Mouse (Mus musculus): ENCODE measurements around the gene Cox6b2. TPM values are rescaled to one million over a fixed set of nuclear protein-coding genes. Genes with fewer than 3 reads are reported as not detected.
A peak's percentile ranks its signal among the peaks of the same experiment; 100 is the strongest.

Gene Cox6b2
- polyA plus RNA-seq, 1 experiment from 2014 or later = 84.0 TPM

DNA sequence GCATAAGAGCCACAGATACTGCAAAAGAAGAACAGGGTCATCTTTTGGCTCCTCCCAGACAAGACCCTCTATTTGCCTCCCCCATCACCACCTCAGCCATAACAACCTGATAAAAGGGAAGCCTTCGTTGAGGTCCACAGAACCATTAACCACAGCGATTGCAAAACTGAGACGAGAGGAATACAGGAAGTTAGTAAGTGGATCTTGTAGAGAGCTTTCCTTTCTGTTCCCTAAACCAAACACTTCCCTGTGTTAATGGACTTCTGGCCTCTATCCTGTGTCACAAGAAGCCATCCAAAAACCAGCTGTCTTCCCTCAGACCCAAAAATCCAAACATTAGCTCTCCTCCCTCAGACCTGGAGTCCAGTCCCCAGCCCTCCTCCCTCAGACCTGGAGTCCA, 28.5 kb downstream of the Cox6b2 start:
- peak; percentile 27 for DNase-seq (ENCODE audit: low spot score)

DNA sequence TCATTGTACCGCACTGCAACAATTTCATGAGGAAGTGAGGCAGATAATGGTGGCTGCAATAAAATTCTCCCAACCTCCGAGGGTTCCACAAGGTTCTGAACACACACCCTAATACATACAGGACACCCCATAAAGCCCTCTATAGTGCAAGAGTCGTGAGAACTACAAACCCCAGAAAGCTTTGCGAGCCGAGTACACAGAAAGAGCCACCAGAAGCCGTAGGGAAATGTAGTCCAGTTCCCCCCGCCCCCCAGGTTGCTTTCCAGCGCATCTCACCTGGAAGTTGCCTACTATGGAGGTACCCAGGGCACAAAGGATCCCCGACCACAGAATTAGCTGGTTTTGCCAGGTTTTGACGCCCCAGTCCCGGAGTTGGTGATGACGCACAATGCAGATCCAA, 29.4 kb downstream of the Cox6b2 start:
- no peak overlapping the region for H3K9ac ChIP-seq (ENCODE audit: low read depth, low read length)
- ATAC-seq (replicated peaks; ENCODE audit: low FRiP score, low read depth) (no peak), DNase-seq (ENCODE audit: low spot score) (no peak)
- H3K4me2 ChIP-seq (ENCODE audit: low read length) = peak overlapping the region; percentile 52
- 28% methylated on average over 12 of the region's 12 CpGs for WGBS
- H3K4me3 ChIP-seq (replicated peaks; ENCODE audit: low read depth, low read length) = peak overlapping the region; percentile 24; the same call in 1 of the 2 replicates
- H3K36me3 ChIP-seq (ENCODE audit: insufficient read depth, low read length) = no peaks in the 10 kb centered on the region
- H3K9me3 ChIP-seq (replicated peaks; ENCODE audit: low read length) = no peaks in the 10 kb centered on the region
- H3K27ac ChIP-seq = 0 out of 2 replicates have a peak overlapping the region, but pooled peaks have one; percentile 0
- H3K27me3 ChIP-seq (ENCODE audit: insufficient read depth, low read length) = no peaks in the 10 kb centered on the region
- TF ChIP-seq CTCF (IDR thresholded peaks at IDR 0.05; ENCODE audit: low read depth) = no peak
- H3K4me1 ChIP-seq (replicated peaks; ENCODE audit: insufficient read depth, low read length) = no peaks in the 10 kb centered on the region

More for the DNA sequence above, 28.5 kb downstream of the Cox6b2 start:
- no peak overlapping the region for H3K4me3 ChIP-seq (replicated peaks; ENCODE audit: low read depth, low read length)
- no peaks in the 10 kb centered on the region for H3K27me3 ChIP-seq (ENCODE audit: insufficient read depth, low read length)
- no peak for ATAC-seq (replicated peaks; ENCODE audit: low FRiP score, low read depth)
- TF ChIP-seq CTCF (IDR thresholded peaks at IDR 0.05; ENCODE audit: low read depth) = no peak
- 16% methylated on average over 3 of the region's 3 CpGs for WGBS
- H3K4me1 ChIP-seq (replicated peaks; ENCODE audit: insufficient read depth, low read length) = no peaks in the 10 kb centered on the region
- H3K4me2 ChIP-seq (ENCODE audit: low read length) = no peak overlapping the region
- no peaks in the 10 kb centered on the region for H3K36me3 ChIP-seq (ENCODE audit: insufficient read depth, low read length)
- H3K9me3 ChIP-seq (replicated peaks; ENCODE audit: low read length) = no peaks in the 10 kb centered on the region
- no peak overlapping the region for H3K9ac ChIP-seq (ENCODE audit: low read depth, low read length)
- 0 out of 2 replicates have a peak overlapping the region, but pooled peaks have one; percentile 0 for H3K27ac ChIP-seq

DNA sequence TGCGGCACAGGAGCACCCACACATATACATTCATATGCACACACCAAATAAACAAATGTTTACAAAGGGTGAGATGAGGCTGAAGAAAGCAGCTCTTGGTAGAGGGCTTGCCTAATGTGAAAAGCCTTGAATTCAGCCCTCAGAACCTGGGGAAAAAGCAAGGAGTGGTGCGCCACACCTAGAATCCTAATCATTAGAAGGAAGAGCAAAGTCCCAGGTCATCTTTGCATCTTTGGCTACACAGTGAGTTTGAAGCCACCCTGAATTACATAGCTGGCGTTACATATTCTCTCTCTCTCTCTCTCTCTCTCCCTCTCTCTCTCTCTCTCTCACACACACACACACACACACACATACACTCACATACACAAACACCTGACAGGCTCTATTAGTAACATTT, 33.6 kb downstream of the Cox6b2 start:
- no peak for TF ChIP-seq CTCF (IDR thresholded peaks at IDR 0.05; ENCODE audit: low read depth)
- DNase-seq (ENCODE audit: low spot score) (no peak), ATAC-seq (replicated peaks; ENCODE audit: low FRiP score, low read depth) (no peak)
- no peak overlapping the region for H3K9ac ChIP-seq (ENCODE audit: low read depth, low read length)
- WGBS = 96% methylated on average over 3 of the region's 3 CpGs
- no peak overlapping the region for H3K27ac ChIP-seq
- no peaks in the 10 kb centered on the region for H3K4me1 ChIP-seq (replicated peaks; ENCODE audit: insufficient read depth, low read length)
- no peaks in the 10 kb centered on the region for H3K9me3 ChIP-seq (replicated peaks; ENCODE audit: low read length)
- no peak overlapping the region for H3K4me2 ChIP-seq (ENCODE audit: low read length)
- no peak overlapping the region for H3K4me3 ChIP-seq (replicated peaks; ENCODE audit: low read depth, low read length)
- H3K27me3 ChIP-seq (ENCODE audit: insufficient read depth, low read length) = no peaks in the 10 kb centered on the region
- H3K36me3 ChIP-seq (ENCODE audit: insufficient read depth, low read length) = no peaks in the 10 kb centered on the region

DNA sequence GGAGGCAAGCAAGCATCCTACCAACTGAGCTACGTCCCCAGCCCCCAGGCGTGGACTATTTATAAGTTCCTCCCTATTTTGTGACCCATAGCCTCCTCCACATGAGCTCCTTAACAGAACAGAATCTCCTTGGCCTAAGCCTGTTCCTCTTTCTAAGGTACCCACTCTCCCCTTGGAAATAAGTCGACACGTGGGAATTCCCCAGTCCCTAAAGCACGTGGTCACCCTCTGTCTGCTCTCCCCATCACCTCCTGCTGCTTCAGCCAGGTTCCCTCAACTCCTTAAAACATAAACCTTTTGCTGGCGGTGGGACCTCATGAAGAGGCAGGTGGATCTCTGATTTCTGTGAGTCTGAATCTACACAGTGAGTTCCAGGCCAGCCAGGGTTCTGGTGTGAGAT, 35.9 kb downstream of the Cox6b2 start:
- Histone ChIP-seq H3K27me3 (ENCODE audit: insufficient read depth, low read length) (no peaks in the 10 kb centered on the region), H3K4me1 (replicated peaks; ENCODE audit: insufficient read depth, low read length) (no peaks in the 10 kb centered on the region), H3K4me3 (replicated peaks; ENCODE audit: low read depth, low read length) (no peak overlapping the region), H3K9ac (ENCODE audit: low read depth, low read length) (no peak overlapping the region), H3K36me3 (ENCODE audit: insufficient read depth, low read length) (peaks cover 9% of the 10 kb centered on the region; the same call in 1 of the 2 replicates), H3K4me2 (ENCODE audit: low read length) (no peak overlapping the region), H3K27ac (no peak overlapping the region), H3K9me3 (replicated peaks; ENCODE audit: low read length) (no peaks in the 10 kb centered on the region)
- 51% methylated on average over 6 of the region's 6 CpGs for WGBS
- peak; percentile 35 for DNase-seq (ENCODE audit: low spot score)
- no peak for TF ChIP-seq CTCF (IDR thresholded peaks at IDR 0.05; ENCODE audit: low read depth)
- ATAC-seq (replicated peaks; ENCODE audit: low FRiP score, low read depth) = no peak

DNA sequence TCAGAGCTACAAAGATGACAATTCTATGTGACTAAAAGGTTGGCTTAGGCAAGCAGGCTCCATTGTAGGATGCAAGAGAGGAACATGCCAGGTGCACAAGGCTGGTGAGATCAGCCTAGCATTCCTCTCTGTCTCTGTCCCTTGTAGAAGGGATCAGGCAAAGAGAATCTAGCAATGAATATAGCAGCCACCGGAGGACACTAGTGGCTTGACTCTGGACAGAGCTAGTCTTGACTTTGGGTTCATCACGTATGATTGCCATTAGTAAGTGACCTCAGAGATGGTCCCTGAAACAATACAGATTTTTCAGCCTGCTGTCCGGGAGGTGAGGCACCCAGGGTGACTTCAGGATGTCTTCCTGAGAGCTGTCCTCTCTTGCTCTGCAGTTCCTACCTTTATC, 40.3 kb downstream of the Cox6b2 start:
- DNase-seq (ENCODE audit: low spot score) (no peak), ATAC-seq (replicated peaks; ENCODE audit: low FRiP score, low read depth) (no peak)
- Histone ChIP-seq H3K4me2 (ENCODE audit: low read length) (no peak overlapping the region), H3K27ac (no peak overlapping the region), H3K9ac (ENCODE audit: low read depth, low read length) (no peak overlapping the region), H3K27me3 (ENCODE audit: insufficient read depth, low read length) (no peaks in the 10 kb centered on the region), H3K4me1 (replicated peaks; ENCODE audit: insufficient read depth, low read length) (no peaks in the 10 kb centered on the region), H3K9me3 (replicated peaks; ENCODE audit: low read length) (no peaks in the 10 kb centered on the region), H3K36me3 (ENCODE audit: insufficient read depth, low read length) (peaks cover 41% of the 10 kb centered on the region; the same call in 1 of the 2 replicates), H3K4me3 (replicated peaks; ENCODE audit: low read depth, low read length) (no peak overlapping the region)
- 84% methylated on average over 3 of the region's 3 CpGs for WGBS
- peak; percentile 38; the same call in 1 of the 2 replicates for TF ChIP-seq CTCF (IDR thresholded peaks at IDR 0.05; ENCODE audit: low read depth)

DNA sequence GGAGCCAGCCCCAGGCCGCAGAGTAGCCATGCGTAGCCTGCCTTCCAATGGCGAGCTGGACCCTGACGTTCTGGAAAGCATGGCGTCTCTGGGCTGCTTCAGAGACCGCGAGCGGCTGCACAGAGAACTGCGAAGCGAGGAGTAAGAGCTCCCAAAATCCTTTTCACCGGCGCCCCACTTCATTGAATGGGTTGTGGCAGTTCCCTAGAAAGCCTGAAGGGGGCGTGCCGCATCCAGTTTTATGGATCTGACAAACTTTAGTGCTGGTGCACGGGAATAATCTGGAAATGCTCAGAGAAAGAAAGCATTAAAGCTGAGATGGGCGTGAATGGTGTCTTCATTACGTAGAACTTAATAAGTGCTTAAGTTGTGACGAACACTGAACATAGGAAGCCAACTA, 47.8 kb downstream of the Cox6b2 start:
- TF ChIP-seq CTCF (IDR thresholded peaks at IDR 0.05; ENCODE audit: low read depth) = peak; percentile 66
- DNase-seq (ENCODE audit: low spot score) (peak; percentile 54), ATAC-seq (replicated peaks; ENCODE audit: low FRiP score, low read depth) (no peak)
- WGBS = 47% methylated on average over 18 of the region's 18 CpGs
- no peak overlapping the region for H3K4me2 ChIP-seq (ENCODE audit: low read length)
- no peaks in the 10 kb centered on the region for H3K4me1 ChIP-seq (replicated peaks; ENCODE audit: insufficient read depth, low read length)
- no peaks in the 10 kb centered on the region for H3K27me3 ChIP-seq (ENCODE audit: insufficient read depth, low read length)
- no peak overlapping the region for H3K27ac ChIP-seq
- H3K4me3 ChIP-seq (replicated peaks; ENCODE audit: low read depth, low read length) = no peak overlapping the region
- peaks cover 26% of the 10 kb centered on the region for H3K36me3 ChIP-seq (ENCODE audit: insufficient read depth, low read length)
- H3K9ac ChIP-seq (ENCODE audit: low read depth, low read length) = no peak overlapping the region
- no peaks in the 10 kb centered on the region for H3K9me3 ChIP-seq (replicated peaks; ENCODE audit: low read length)

DNA sequence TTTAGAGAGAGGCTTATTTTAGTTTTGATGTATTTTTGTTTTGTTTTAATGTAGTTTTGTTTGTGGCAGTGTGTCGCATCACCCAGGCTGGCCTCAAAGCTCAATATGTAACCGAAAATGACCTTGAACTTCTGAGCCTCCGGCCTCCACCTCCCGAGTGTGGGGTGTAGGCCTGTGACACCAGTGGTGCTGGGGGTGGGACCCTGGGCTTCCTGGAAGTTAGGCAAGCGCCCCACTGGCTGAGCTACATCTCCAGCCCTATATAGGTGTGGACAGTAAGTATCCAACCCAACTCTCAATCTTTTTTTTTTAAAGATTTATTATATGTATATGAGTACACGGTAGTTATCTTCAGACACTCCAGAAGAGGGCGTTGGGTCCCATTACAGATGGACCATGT, 49.7 kb downstream of the Cox6b2 start:
- no peak for ATAC-seq (replicated peaks; ENCODE audit: low FRiP score, low read depth)
- peaks cover 18% of the 10 kb centered on the region for H3K36me3 ChIP-seq (ENCODE audit: insufficient read depth, low read length)

More for the DNA sequence above, 49.7 kb downstream of the Cox6b2 start:
- no peak overlapping the region for H3K4me3 ChIP-seq (replicated peaks; ENCODE audit: low read depth, low read length)
- H3K27me3 ChIP-seq (ENCODE audit: insufficient read depth, low read length) = no peaks in the 10 kb centered on the region
- no peaks in the 10 kb centered on the region for H3K9me3 ChIP-seq (replicated peaks; ENCODE audit: low read length)
- 94% methylated on average over 7 of the region's 7 CpGs for WGBS
- H3K27ac ChIP-seq = no peak overlapping the region
- no peak for DNase-seq (ENCODE audit: low spot score)
- TF ChIP-seq CTCF (IDR thresholded peaks at IDR 0.05; ENCODE audit: low read depth) = no peak
- no peaks in the 10 kb centered on the region for H3K4me1 ChIP-seq (replicated peaks; ENCODE audit: insufficient read depth, low read length)
- H3K4me2 ChIP-seq (ENCODE audit: low read length) = no peak overlapping the region
- no peak overlapping the region for H3K9ac ChIP-seq (ENCODE audit: low read depth, low read length)

Measured in kidney, postnatal 0 days (tissue).